Mouse (Mus musculus): ENCODE data around the gene Dnajb2. TPM values are rescaled to one million over a fixed set of nuclear protein-coding genes. Genes with fewer than 3 reads are reported as not detected.

Dnajb2 gene
- total and polyA plus RNA-seq, 3 experiments: 67.9 to 129 (median 111) TPM

GRCm38 (mm10) chr1:75248041-75248772 is 12.0 kb downstream of the Dnajb2 start:
- intact Hi-C loops (cut with DNase I): no loop called here
- Histone ChIP-seq H3K79me2 (replicated peaks; ENCODE audit: control insufficient read depth, insufficient read depth, low read length) (no peaks in the 10 kb centered on the region), H3K36me3 (ENCODE audit: control insufficient read depth, insufficient read depth, low read length) (no peaks in the 10 kb centered on the region), H3K9ac (ENCODE audit: low read depth, low read length) (peak overlapping the region; percentile 61), H3K4me1 (ENCODE audit: control insufficient read depth, insufficient read depth, low read length) (peaks cover 15% of the 10 kb centered on the region), H3K4me3 (peak overlapping the region; percentile 24; the same call in 1 of the 2 replicates), H3K27me3 (ENCODE audit: control insufficient read depth, insufficient read depth, low read length) (no peaks in the 10 kb centered on the region), H3K27ac (peak overlapping the region; percentile 92)
- peak; percentile 66 to 82 for DNase-seq
- WGBS: 28% methylated on average over 9 of the region's 9 CpGs
- TF ChIP-seq EP300 (IDR thresholded peaks at IDR 0.05; ENCODE audit: insufficient read depth, low read depth, low read length): no peak
- TF ChIP-seq POLR2A (IDR thresholded peaks at IDR 0.05; ENCODE audit: insufficient read depth, low read depth, low read length): peak; percentile 64
- TF ChIP-seq CTCF (IDR thresholded peaks at IDR 0.05): no peak

GRCm38 (mm10) chr1:75250498-75250897 is 14.3 kb downstream of the Dnajb2 start:
- no peak for DNase-seq
- Histone ChIP-seq H3K9ac (ENCODE audit: low read depth, low read length) (no peak overlapping the region), H3K27me3 (ENCODE audit: control insufficient read depth, insufficient read depth, low read length) (no peaks in the 10 kb centered on the region), H3K4me1 (ENCODE audit: control insufficient read depth, insufficient read depth, low read length) (peaks cover 15% of the 10 kb centered on the region), H3K27ac (no peak overlapping the region), H3K36me3 (ENCODE audit: control insufficient read depth, insufficient read depth, low read length) (no peaks in the 10 kb centered on the region), H3K4me3 (no peak overlapping the region), H3K79me2 (replicated peaks; ENCODE audit: control insufficient read depth, insufficient read depth, low read length) (no peaks in the 10 kb centered on the region)
- 77% methylated on average over 3 of the region's 3 CpGs for WGBS
- TF ChIP-seq POLR2A (IDR thresholded peaks at IDR 0.05; ENCODE audit: insufficient read depth, low read depth, low read length) (no peak), CTCF (IDR thresholded peaks at IDR 0.05) (no peak), EP300 (IDR thresholded peaks at IDR 0.05; ENCODE audit: insufficient read depth, low read depth, low read length) (no peak)
- intact Hi-C loops (cut with DNase I): loop anchor here (5.0 kb wide), 3 partner anchors 67 to 303 kb away; partner anchors contain the start of genes Abcb6 and Dnpep

GRCm38 (mm10) chr1:75251112-75251970 is 15.1 kb downstream of the Dnajb2 start:
- peak overlapping the region; percentile 69 for H3K9ac ChIP-seq (ENCODE audit: low read depth, low read length)
- H3K4me3 ChIP-seq: peak overlapping the region; percentile 26; the same call in 1 of the 2 replicates
- no peaks in the 10 kb centered on the region for H3K79me2 ChIP-seq (replicated peaks; ENCODE audit: control insufficient read depth, insufficient read depth, low read length)
- H3K36me3 ChIP-seq (ENCODE audit: control insufficient read depth, insufficient read depth, low read length): no peaks in the 10 kb centered on the region
- WGBS: 6% methylated on average over 22 of the region's 22 CpGs
- intact Hi-C loops (cut with DNase I): loop anchor here (1.0 to 5.0 kb wide), 4 partner anchors 14 to 304 kb away; partner anchors contain the start of genes Abcb6 and Dnpep
- H3K27ac ChIP-seq: peak overlapping the region; percentile 52; the same call in 1 of the 2 replicates
- peaks cover 15% of the 10 kb centered on the region for H3K4me1 ChIP-seq (ENCODE audit: control insufficient read depth, insufficient read depth, low read length)
- peak; percentile 87 to 88 for DNase-seq
- H3K27me3 ChIP-seq (ENCODE audit: control insufficient read depth, insufficient read depth, low read length): no peaks in the 10 kb centered on the region
- peak; percentile 69; the same call in 1 of the 2 replicates for TF ChIP-seq EP300 (IDR thresholded peaks at IDR 0.05; ENCODE audit: insufficient read depth, low read depth, low read length)
- no peak for TF ChIP-seq CTCF (IDR thresholded peaks at IDR 0.05)
- TF ChIP-seq POLR2A (IDR thresholded peaks at IDR 0.05; ENCODE audit: insufficient read depth, low read depth, low read length): no peak

GRCm38 (mm10) chr1:75252308-75252707 is 16.1 kb downstream of the Dnajb2 start:
- Histone ChIP-seq H3K4me3 (no peak overlapping the region), H3K27ac (no peak overlapping the region), H3K36me3 (ENCODE audit: control insufficient read depth, insufficient read depth, low read length) (no peaks in the 10 kb centered on the region), H3K27me3 (ENCODE audit: control insufficient read depth, insufficient read depth, low read length) (no peaks in the 10 kb centered on the region), H3K79me2 (replicated peaks; ENCODE audit: control insufficient read depth, insufficient read depth, low read length) (no peaks in the 10 kb centered on the region), H3K4me1 (ENCODE audit: control insufficient read depth, insufficient read depth, low read length) (peaks cover 10% of the 10 kb centered on the region), H3K9ac (ENCODE audit: low read depth, low read length) (no peak overlapping the region)
- no peak for DNase-seq
- TF ChIP-seq EP300 (IDR thresholded peaks at IDR 0.05; ENCODE audit: insufficient read depth, low read depth, low read length): no peak
- intact Hi-C loops (cut with DNase I): loop anchor here (5.0 kb wide), 3 partner anchors 65 to 305 kb away; partner anchors contain the start of genes Abcb6 and Dnpep
- 71% methylated on average over 13 of the region's 13 CpGs for WGBS

GRCm38 (mm10) chr1:75253029-75253428 is 16.8 kb downstream of the Dnajb2 start:
- no peak for DNase-seq
- peak; percentile 20; the same call in 1 of the 2 replicates for TF ChIP-seq CTCF (IDR thresholded peaks at IDR 0.05)
- no peak for TF ChIP-seq EP300 (IDR thresholded peaks at IDR 0.05; ENCODE audit: insufficient read depth, low read depth, low read length)
- TF ChIP-seq POLR2A (IDR thresholded peaks at IDR 0.05; ENCODE audit: insufficient read depth, low read depth, low read length): no peak
- intact Hi-C loops (cut with DNase I): loop anchor here (5.0 kb wide), 3 partner anchors 64 to 306 kb away; partner anchors contain the start of genes Abcb6 and Dnpep
- Histone ChIP-seq H3K36me3 (ENCODE audit: control insufficient read depth, insufficient read depth, low read length) (no peaks in the 10 kb centered on the region), H3K27ac (no peak overlapping the region), H3K4me3 (no peak overlapping the region), H3K79me2 (replicated peaks; ENCODE audit: control insufficient read depth, insufficient read depth, low read length) (no peaks in the 10 kb centered on the region), H3K27me3 (ENCODE audit: control insufficient read depth, insufficient read depth, low read length) (no peaks in the 10 kb centered on the region), H3K9ac (ENCODE audit: low read depth, low read length) (no peak overlapping the region), H3K4me1 (ENCODE audit: control insufficient read depth, insufficient read depth, low read length) (peaks cover 7% of the 10 kb centered on the region)
- WGBS: 66% methylated on average over 16 of the region's 16 CpGs

Measured in heart, adult 2 months (tissue).